Mouse (Mus musculus): ENCODE measurements around the gene Lrrc74a.

The Lrrc74a gene

DNA sequence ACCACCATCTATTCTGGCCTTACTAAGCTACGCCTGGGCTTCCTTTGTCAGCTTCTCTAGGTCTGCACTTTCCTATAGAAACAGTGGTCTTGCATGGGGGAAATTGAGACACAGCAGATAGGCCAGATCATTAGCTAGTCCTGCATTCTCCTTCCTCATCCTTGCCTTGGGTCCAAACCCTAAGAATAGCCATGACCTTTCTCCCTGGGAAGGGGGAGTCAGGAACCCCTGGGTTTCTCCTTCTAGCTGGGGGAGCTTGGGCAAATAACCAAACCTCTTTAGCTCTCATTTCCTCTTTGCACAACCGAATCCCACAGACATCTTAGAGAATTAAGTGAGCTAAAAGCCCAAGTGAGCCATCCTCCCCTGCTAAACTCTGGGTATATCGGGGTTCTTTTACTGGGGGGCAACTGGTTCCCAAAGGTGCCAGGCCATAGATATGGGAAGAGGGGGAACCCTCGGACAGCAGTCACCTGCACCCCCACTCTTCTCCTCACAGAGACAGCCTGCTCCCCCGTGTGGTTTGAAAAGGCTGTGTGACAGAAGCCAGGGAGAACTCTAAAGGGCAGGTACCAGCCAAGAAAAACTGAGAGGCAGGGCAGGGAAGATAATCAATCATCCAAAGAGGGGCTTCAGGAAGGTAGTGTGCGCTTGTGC, 69.6 kb downstream of the Lrrc74a start:
- DNase-seq (ENCODE audit: inconsistent age in 2 of 2, low spot score in 1 of 2), result peak; percentile 46 to 71

DNA sequence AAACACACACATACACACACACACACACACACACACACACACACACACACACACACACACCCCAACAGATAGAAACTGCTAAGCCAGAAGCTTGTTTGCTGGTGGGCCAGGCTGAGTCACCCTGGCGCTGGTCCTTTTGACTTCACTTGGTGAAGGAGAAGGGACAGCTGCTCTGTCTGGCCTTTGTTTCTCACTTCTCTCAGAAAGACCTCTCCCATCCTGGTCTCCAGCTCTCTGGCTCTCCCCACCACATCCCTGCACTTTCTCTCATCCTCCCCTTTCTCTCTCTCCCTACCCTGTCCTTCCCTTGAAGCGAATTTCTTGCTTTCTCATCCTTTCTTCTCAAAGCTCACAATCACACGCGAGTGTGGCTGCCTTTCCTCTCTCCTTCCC, 70.1 kb downstream of the Lrrc74a start:
- DNase-seq (ENCODE audit: inconsistent age in 2 of 2, low spot score in 1 of 2), result peak in 1 of 2 experiments; percentile 59

DNA sequence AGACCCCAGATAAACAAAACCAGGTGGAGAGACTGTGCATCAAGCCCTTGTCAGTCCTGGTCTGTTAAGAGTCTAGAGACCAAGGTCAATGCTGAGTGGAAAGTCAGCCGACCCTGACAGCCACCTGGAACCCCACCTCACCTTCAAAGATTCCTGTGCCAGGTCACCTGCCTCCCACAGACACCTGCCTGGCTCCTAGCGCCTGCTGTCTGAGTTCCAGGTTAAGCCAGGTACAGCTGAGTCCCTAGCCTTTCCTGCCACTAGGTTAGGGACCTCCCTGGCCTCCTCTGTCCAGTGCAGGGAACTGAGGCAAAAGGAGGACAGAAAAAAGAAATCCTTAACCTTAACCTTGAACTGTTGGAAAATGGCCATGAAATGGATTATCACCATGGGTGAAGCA, 70.7 kb downstream of the Lrrc74a start:
- peak in 1 of 2 experiments; percentile 49 for DNase-seq (ENCODE audit: inconsistent age in 2 of 2, low spot score in 1 of 2)

DNA sequence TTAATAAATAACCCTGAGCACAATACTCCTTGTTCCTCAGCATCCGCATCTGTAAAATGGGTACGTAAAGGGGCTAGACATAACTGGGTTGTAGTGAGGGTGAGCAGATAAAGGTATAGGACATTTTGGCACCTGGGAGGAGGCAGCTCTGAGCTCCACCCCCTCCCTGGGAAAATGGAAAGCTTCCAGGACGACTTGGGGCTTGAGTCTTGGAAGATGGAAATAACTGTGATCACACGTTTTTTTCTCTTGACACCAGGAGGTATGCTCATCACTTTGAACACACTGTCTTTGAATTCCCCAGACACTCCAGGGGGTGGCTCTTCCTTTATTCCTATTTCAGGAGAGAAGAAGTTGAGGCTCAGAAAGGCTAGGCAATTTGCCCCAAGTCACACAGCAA, 71.1 kb downstream of the Lrrc74a start:
- DNase-seq (ENCODE audit: inconsistent age in 2 of 2, low spot score in 1 of 2), result no peak

DNA sequence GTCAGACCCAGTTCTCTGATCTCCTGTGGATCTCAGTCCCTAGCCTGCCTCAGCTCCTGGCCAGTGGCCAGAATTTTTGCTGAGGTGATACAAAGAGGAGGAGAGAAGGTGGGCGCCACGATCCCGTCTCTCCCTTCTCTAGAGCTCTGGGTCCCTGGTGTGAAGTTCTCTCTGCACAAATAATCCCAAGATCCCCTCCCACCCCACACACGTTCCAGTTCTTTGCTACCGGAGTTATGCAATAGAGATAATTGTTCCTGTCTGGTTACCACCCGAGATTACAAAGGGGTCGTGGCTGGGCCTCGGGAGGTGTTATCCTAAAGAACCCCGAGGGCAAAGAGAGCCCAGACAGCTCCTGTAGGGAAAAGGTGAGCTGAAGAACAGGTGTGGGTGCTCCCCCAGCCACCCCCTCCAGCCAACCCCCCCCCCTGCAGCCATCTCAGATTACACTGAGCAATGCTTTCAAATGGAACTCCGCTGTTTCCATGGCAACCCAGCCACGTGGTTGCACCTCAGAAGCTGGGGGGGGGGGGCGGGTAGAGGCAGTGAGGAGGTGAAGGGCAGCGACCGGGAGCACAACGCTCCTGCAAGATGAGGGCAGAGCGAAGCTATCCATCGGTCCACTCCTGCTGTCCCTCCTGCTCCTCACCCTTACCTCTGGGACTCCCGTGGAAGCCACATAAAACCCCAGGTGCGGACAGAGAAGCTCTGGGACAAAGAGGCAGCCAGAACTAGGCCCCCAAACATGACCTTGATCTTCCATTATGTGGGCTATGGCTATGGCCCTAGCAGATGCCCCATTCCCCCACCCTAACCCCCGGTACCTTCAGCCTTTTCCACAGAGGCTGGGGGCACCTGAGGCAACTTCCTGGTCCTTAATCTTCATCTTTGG, 72.1 kb downstream of the Lrrc74a start:
- DNase-seq (ENCODE audit: inconsistent age in 2 of 2, low spot score in 1 of 2), result peak; percentile 61 to 77

DNA sequence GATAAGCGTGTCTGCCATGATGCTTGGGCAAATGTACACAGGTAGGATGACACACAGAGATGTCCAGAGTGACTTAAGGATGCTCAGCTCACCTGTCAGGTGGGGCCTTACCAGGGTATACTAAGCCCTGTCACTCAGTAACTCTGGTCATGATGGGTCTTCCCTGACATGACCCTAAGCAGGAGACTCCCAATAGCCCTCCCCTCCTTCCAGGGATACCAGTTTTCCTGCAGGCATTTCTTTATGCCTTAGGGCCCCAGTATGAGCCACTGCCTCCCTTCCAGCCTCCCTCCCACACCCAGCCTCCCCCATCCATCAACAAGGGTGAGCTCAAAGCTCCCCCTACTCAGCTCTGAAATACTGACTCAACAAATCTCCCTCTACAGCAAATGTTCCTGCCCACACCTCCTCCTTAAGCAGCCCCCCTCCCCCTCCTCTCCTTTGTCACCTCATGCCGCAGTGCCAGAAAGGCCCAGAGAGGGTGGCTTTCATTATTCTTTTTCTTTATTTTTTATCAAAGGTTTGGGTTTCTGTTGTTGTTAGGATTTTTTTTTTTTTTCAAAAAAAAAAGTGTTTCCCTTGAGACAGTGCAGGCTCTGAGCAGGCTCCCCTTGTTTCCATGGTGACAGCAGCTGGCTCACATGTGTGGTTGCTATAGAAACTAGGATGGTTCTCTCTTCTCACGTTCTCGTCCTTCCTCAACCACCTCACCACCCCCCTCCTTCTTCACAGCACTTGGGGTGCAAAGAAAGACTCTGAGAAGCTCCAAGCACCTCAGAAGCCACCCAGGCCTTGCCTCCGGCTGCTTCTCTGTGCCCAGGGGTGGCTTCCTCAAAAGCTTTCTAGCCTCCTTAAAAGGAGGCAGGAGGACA, 73.0 kb downstream of the Lrrc74a start:
- peak in 1 of 2 experiments; percentile 66 for DNase-seq (ENCODE audit: inconsistent age in 2 of 2, low spot score in 1 of 2)

DNA sequence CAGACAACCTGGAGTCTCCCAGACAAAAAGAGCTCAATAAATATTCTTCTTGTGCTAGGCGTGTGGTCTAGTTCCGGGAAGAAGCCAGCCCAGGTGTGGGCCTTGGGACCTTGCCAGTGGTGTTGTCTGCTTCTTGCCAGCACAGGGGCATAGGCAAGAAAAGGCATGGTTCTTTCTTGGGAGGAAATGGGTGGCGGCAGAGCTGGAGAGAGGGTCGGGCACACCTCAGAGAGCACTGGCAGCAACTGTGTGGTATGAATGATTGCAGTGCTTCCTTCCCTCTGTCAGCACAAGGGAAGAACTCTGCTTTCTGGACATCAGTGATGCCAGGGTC, 73.6 kb downstream of the Lrrc74a start:
- no peak for DNase-seq (ENCODE audit: inconsistent age in 2 of 2, low spot score in 1 of 2)

DNA sequence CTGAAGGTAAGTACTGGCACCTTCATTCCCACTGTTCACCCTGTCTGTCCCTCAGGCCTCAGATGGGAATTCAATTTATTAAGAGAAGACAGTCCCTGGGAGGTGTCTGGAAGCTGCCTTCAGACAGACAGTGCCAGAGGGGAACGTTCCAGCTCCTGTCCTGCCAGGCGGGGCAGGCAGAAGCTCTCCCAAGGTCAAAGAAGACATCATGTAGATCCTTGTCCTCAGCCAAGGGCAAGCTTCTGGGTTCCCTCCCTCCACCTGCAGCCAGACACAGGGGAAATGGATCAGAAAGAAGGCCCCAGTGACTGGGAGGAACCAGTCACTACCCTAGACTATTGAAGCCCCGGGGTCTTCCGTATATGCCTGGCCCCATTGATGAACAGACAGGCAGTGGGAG, 74.7 kb downstream of the Lrrc74a start:
- peak; percentile 73 to 86 for DNase-seq (ENCODE audit: inconsistent age in 2 of 2, low spot score in 1 of 2)

DNA sequence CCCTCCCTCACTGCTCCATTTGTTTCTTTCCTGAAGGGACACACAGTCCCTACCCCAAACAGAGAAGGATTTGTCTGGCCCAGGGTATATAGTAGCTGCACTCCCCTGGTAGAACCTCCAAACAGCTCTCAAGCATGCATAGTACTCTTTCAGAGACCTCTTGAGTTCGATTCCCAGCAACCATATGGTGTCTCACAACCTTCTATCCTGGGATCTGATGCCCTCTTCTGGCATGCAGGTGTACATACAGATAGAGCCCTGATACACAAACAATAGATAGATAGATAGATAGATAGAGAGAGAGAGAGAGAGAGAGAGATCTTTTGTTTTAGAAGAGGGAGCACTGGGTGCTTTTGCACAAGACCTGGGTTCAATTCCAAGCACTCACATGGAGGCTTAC, 75.9 kb downstream of the Lrrc74a start:
- no peak for DNase-seq (ENCODE audit: inconsistent age in 2 of 2, low spot score in 1 of 2)

DNA sequence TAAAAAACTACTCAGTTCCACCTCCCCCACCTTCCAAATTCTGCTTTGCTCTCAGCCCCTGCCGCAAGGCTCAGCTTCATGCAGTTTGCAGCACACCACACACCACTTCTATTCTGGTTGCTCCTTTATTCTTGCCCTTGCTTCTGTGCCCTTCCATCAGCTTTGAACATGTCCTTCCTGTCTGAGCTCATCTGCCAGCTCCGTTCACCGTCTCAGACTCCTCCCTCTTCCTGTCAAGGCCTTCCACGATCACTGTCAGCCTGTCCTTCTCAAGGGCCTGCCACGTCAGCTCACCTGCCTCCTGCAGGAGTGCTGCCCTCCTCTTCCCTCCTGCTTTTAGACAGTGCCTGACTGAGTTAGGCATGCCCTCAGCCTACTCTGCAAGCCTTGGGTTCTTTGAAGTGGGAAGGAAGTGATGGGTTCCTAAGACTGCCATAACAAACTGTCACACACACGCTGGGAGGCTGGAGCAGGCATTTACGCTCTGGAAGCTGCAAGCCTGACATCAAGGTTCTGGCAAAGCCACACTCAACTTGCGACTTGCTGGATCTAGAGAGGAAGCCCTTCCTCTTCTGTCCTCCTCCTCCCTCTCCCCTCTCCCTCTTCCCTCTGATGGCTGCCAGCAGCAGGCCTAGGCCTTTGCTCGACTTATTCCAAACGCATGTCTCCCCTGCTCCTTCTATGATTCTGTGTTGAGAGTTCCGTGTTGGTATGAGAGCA, 76.7 kb downstream of the Lrrc74a start:
- peak; percentile 83 to 93 for DNase-seq (ENCODE audit: inconsistent age in 2 of 2, low spot score in 1 of 2)

DNA sequence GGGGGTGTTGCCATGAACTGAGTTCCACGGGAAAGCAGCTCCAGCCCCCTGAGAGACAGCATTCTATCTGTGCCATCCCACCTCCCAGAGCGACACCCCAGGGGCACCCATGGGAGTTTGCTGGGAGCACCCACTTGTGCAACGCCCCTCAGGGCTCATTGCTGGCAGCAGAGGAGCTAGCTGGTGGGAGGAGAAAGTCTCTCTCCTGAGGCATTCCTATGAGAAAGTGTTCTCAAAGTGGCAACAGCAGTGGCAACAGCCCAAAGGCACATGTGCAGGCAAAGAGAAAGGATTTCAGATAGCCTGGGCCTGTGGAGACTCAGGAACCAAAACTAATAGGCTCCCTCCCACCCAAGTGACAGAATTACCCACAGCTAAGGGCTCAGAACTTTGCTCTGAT, 78.6 kb downstream of the Lrrc74a start:
- DNase-seq (ENCODE audit: inconsistent age in 2 of 2, low spot score in 1 of 2), result no peak

All from adrenal gland, adult (tissue).